Mouse (Mus musculus): ENCODE data around the gene Smyd1.
"Not testable (repeated sequence)": the region's sequence is repeated elsewhere in the genome, so short reads cannot be mapped to it uniquely, and the experiment has no call there.

Gene Smyd1

DNA sequence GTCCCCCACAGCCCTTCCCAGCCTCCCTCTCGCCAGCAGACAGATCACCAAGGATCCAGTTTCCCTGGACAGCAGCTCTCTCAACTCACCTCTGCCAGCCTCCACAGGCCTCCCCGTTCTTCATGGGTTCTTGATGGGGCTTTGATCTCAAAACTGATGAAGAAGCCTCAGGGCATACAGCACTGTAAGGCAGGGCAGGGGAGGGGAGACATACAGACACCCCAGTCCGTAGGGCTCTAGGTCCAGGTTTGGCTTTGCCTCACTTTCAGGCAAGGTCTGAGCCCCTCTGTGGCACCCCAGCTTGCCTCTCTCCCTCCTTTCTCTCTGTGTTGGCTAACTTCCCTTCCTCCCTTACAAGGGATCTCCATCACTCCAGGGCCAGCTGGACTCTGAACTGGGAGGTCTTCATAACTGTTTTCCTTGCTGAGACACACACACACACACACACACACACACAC is at the start of gene Smyd1:
Gene Smyd1 (minus strand): TSS at position 408 of the 458 bp plus-strand sequence.
- no peak for DNase-seq (ENCODE audit: low read depth, low spot score)

GRCm38 (mm10) chr6:71371085-71371605 is 49.1 kb upstream of the Smyd1 start:
- DNase-seq (ENCODE audit: low read depth, low spot score) = no peak

DNA sequence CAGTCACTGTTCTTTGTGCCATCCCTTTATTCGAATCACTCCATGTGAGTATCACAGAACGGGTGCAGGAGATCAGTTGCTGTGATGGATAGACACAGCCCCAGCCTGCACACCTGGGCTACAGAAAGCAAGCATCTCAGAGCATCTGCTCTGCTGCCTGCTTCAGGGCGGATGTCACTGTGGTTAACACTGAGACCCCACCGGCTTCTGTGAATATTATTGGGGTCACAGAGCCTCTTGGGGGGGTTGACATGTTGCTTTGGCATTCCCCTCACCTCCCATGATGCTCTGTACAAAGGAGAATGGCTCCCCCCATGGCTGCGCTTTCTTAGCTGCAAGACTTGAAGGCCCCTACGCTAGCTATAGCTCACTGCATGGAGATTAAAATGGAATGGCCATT is 47.4 kb upstream of the Smyd1 start:
- no peak for DNase-seq (ENCODE audit: low read depth, low spot score)

- DNase-seq (ENCODE audit: low read depth, low spot score) = no peak
These were observed 42.0 kb upstream of the Smyd1 start for GRCm38 (mm10) chr6:71363995-71364394.

DNA sequence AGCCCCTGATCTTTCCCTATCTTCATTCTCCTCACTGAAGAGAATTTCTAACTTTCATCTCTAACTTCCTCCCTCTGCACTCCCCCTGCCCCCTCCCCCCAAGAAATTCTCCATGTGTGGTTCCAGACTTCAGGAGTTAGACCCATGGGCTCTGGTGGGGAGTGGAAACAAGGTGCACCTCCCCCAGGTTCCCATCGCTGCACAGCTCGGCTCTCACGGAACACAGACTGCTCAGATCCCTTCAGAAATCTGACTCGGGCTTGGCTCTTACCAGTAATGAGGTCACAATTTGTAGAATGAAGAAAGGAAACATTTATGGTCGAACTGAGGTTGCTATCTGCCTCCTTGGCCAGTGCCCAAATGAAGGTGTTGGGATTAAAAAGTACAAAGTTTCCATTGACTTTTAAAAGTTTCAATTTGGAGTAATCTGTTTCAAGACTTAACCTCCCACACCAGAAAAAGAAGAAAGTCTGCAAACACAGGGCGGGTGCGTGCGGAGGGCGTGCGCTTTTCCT is 39.2 kb upstream of the Smyd1 start:
- no peak for DNase-seq (ENCODE audit: low read depth, low spot score)

DNA sequence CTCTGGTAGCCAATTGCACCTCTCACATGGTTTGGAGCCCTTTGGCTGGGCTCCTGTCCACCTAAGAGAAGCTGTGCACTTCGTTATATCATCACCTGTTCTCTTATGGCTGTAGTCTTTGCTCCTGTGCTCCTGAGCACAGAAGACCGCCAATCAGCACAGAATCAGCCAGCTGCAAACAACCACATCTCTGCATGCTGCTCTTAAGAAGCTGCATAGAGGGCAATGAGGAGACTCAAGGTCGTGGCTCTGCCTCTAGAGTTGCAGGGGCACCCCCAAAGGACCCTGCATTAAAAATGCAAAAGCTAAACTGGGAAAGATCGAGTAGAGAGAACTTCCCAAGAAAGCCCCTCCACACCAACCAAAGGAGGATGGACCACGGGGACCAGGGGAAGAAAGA is 38.7 kb upstream of the Smyd1 start:
- no peak for DNase-seq (ENCODE audit: low read depth, low spot score)

- DNase-seq (ENCODE audit: low read depth, low spot score) = no peak
These were observed 38.2 kb upstream of the Smyd1 start for GRCm38 (mm10) chr6:71360221-71360620.

DNA sequence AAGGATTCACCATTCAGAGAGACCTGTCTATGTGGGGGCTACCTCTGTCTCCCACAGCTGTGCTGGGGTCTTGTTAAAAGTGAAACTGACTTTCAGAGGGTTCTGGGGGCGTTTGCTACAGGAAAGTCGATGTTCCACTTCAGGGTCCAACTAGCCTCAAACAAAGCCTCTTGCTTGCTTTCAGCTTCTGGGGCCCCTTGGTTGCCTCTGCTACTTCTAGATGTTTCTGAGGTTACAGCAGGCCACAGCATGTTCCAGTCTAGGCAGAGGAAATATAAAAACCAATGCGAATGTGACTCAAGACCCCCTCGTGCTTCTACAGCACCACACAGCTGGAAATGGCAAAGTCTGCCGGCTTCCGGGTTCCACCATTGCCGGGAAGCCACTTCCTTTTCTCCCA is 35.5 kb upstream of the Smyd1 start:
- no peak for DNase-seq (ENCODE audit: low read depth, low spot score)

DNA sequence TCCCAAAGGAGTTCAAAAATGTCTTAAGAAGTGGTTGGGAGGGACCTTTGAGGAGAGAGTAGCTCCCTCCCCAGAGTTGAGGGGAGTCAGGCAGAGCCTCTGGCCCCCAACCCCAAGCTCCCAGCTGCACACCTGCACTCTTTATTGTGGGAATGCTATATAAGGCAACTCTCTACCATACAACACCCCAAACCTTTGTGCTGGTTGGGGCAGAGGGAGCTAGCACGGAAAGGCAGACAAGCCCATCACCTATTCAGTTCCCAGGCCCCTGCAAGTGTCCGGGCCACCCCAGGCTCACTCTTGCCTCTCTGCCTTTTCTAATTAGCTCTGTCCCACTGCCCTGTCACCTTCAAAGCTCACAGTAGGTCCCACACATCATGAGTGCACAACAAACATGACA is 31.7 kb upstream of the Smyd1 start:
- DNase-seq (ENCODE audit: low read depth, low spot score) = no peak

GRCm38 (mm10) chr6:71352866-71353427 is 30.9 kb upstream of the Smyd1 start:
- DNase-seq (ENCODE audit: low read depth, low spot score) = no peak

DNA sequence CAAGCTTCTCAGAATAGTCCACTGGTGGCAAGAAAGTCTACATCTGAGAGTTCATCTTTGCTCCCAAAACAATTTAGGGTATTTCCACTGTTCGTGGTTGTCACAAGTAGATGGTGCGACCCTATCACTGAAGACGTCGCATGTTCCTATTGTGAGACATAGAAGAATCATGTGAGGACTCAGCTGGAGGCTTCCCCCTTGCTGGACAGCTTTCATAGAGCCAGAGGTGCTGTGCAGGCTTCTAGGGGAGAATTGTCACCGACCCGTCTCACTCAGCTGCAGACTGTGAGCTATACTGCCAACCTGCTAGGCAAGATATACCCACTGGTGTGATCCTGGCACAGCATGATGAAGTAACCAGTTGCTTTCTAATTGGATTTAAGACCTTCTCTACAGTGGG is 30.2 kb upstream of the Smyd1 start:
- no peak for DNase-seq (ENCODE audit: low read depth, low spot score)

GRCm38 (mm10) chr6:71351201-71351600 is 29.2 kb upstream of the Smyd1 start:
- DNase-seq (ENCODE audit: low read depth, low spot score) = no peak

DNA sequence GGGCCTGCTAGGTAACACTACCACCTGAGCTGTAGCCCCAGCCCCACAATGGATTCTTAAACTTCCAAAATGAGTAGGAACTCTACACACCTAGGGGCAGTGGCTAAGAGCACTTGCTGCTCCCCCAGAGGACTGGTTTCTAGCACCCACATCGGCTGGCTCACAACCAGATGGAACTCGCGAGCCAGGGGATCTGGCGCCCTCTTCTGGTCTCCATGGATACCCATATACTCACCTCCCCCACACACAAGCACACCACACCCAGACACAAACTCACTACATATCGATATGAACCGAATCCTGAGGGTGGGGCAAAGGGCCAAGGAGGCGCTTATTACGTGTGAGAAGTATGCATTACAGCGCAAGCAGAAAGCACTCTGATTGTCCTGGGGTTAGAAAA is 26.0 kb upstream of the Smyd1 start:
- DNase-seq (ENCODE audit: low read depth, low spot score) = no peak

GRCm38 (mm10) chr6:71341179-71341578 is 19.1 kb upstream of the Smyd1 start:
- DNase-seq (ENCODE audit: low read depth, low spot score) = no peak

- no peak for DNase-seq (ENCODE audit: low read depth, low spot score)
These were observed 17.3 kb upstream of the Smyd1 start for GRCm38 (mm10) chr6:71339351-71339750.

- no peak for DNase-seq (ENCODE audit: low read depth, low spot score)
These were observed 16.9 kb upstream of the Smyd1 start for GRCm38 (mm10) chr6:71338941-71339340.

DNA sequence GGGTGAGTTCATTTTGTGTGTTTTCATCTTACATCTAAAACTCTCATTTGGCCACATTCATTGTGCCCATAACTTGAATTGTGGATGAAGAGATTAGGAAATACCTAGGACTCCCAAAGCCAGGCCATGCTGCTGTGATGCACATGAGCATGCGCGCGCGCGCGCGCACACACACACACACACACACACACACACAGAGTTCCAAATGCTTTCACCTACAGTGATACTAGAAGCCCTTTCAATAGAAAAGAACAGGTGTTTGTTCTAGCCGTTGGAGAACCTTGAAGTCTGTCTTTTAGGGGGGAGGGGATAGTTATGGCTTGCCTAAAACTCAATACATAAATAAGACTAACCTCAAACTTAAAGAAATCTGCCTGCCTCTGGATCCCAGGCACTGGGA is 15.6 kb upstream of the Smyd1 start:
- DNase-seq (ENCODE audit: low read depth, low spot score) = no peak

- no peak for DNase-seq (ENCODE audit: low read depth, low spot score)
These were observed 11.7 kb upstream of the Smyd1 start for GRCm38 (mm10) chr6:71333578-71334273.

DNA sequence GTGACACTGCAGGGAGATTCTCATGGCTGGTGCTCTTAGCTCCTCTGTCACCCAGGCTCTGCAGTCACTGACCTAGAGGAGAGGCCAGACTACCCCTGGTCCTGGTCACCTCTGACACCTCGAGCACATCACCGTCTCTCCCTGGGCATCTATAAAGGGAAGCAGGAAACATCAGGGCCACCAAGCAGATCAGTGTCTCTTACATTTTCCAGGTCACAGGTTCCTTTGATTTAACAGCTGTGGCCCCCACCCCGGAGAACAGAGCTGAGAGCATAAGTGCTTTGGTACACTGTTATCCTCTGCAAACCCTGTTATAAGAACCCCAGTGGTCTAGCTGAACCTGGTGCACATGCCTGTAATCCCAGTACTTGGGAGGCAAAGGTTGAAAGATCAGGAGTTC is 11.0 kb upstream of the Smyd1 start:
- no peak for DNase-seq (ENCODE audit: low read depth, low spot score)

DNA sequence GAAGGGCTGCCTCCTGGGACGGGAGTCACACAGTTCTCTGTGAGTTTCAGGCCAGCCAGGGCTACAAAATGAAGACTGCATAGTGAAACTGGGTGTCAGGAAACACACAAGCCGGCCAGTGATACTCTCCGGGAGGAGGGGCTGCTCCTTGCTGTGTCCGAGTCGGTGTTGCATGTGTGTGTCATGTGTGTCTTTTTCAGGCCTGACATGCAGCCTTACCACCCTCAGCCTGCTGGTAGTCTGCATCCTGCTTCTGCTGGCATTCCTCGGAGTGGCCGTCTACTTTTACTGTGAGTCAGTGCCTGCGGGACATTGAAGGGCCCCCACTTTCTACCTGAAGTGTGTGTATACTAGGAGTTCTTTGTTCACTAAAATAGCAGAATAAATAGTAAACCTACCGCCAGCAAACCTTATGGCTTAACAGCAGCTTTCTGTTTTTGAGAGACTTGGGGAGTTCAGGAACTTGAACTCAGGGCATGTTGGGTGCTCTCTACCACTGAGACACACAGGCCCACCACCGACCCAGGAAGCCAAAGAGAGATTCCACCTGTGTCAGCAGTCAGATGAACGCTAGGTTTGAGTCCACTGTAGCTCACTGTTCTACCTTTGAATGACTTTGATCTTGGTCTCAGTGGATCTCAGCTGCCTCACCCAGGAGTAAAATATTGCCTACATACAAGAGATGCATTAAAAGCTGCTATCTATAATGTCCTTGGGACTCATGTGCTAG is 10.4 kb upstream of the Smyd1 start:
- DNase-seq (ENCODE audit: low read depth, low spot score) = no peak

DNA sequence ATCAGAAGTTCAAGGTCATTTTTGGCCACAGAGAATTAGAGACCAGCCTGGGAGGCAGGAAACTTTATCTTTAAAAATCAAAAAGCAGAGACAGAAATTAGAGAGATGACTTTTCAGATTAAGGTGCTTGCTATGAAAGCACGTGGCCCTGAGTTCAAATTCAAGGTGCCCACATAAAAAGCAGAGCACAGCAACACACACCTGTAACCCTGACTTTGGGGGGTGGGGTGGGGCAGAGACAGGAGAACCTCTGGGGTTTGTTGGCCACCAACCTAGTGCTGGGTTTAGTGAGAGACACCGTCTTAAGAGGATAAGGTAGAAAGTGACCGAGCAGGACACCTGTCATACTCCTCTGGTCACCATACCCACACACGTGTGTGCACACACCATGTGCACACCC is 9.5 kb upstream of the Smyd1 start:
- not testable (repeated sequence) for DNase-seq (ENCODE audit: low read depth, low spot score)

DNA sequence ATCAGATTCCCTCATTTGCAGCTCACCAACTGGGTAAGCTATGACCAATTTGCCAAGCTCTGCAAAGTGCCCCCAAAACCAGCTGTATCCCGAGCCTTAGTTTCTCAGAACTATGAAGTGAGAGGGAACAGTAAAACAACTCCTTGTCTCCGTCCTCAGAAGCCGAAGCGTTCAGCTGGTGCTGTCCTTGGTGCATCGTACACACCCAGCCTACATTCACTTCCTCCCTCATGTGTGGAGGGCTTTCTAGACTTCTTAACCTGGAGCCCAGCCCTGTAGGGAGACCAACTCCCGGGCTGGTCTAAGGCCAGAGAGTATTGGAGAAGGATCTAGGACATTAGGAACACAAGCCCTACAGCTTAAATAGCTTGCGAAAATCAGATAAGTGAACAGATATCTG is 8.5 kb upstream of the Smyd1 start:
- DNase-seq (ENCODE audit: low read depth, low spot score) = no peak

GRCm38 (mm10) chr6:71329881-71330280 is 7.8 kb upstream of the Smyd1 start:
- DNase-seq (ENCODE audit: low read depth, low spot score) = no peak
